ENCODE assay signal across 10 mouse cellular contexts in the genomic region with DNA sequence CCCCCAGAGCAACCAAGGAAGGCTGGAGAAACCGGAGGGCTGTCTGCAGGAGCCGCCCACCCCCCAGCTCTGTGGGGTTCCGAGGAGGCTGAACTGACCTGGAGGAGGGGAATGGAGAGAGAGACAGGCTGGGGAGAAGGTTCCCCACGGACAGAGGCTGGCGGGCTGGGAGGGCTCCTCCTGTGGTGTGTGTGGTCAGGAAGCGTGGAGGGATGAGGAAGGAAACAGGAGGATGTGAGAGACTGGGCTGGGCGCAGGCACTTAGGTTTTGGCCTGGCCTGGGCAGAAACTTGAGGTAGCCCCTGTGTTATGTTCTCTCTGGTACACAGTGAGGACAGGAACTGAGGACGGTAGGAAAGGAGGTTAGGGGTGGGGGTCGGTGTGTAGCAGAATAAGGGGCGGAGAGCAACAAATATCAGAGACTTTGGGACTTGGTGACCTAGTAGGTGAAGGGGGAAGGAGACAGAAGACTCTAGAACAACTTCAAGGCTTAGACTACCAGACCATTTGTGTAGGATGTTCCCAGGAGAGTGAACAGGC. TPM values are rescaled to one million over a fixed set of nuclear protein-coding genes. Genes with fewer than 3 reads are reported as not detected.
DNase-seq lines count a peak whose midpoint lies in the region; ATAC-seq and TF ChIP-seq lines count a peak whose summit lies in the region.
"Had no signal": no experiment of that assay in that cellular context is flagged by ENCODE, and none has a peak within 500 bp of the region (broad histone marks: within the 10 kb centered on the region; RNA-seq: fewer than 3 reads in every experiment).

No protein-coding gene starts in this region.

- WGBS in forebrain, embryonic 10.5 days, result 44% methylated on average over 10 of the region's 10 CpGs
- 49% methylated on average over 10 of the region's 10 CpGs for WGBS in forebrain, postnatal 0 days
- WGBS in lung, embryonic 15.5 days, result 42% methylated on average over 10 of the region's 10 CpGs
- WGBS in limb, embryonic 12.5 days, result 42% methylated on average over 10 of the region's 10 CpGs
- 53% methylated on average over 10 of the region's 10 CpGs for WGBS in stomach, embryonic 14.5 days

- no peak overlapping the region for H3K4me2 ChIP-seq in forebrain, postnatal 0 days (ENCODE audit: low read depth)
- H3K4me2 ChIP-seq in lung, embryonic 15.5 days, result no peak overlapping the region
- H3K4me2 ChIP-seq in limb, embryonic 12.5 days, result no peak overlapping the region
- H3K4me2 ChIP-seq in stomach, embryonic 14.5 days (replicated peaks; ENCODE audit: low read depth, low read length), result no peak overlapping the region

- no peak for TF ChIP-seq CTCF in forebrain, postnatal 0 days (IDR thresholded peaks at IDR 0.05; ENCODE audit: low read depth)

- no peak for DNase-seq in forebrain, embryonic 10.5 days (ENCODE audit: extremely low spot score, low spot score)
- no peak for DNase-seq in forebrain, postnatal 0 days
- no peak for DNase-seq in lung, postnatal 36 days
- DNase-seq in urinary bladder, postnatal 14 days (ENCODE audit: low spot score), result no peak
- no peak for DNase-seq in right cerebral cortex, adult 18-20 months
- DNase-seq: cerebellum, adult 18-20 months had no signal

- peaks cover 43% of the 10 kb centered on the region for H3K4me1 ChIP-seq in forebrain, embryonic 10.5 days
- 0 out of 2 replicates have a peak, but pooled peaks cover 5% of the 10 kb centered on the region for H3K4me1 ChIP-seq in forebrain, postnatal 0 days (ENCODE audit: insufficient read depth)
- H3K4me1 ChIP-seq in lung, embryonic 15.5 days, result peaks cover 28% of the 10 kb centered on the region
- peaks cover 27% of the 10 kb centered on the region for H3K4me1 ChIP-seq in limb, embryonic 12.5 days (replicated peaks)
- H3K4me1 ChIP-seq in stomach, embryonic 14.5 days (ENCODE audit: control insufficient read depth, insufficient read depth, low read length), result peaks cover 15% of the 10 kb centered on the region; the same call in 1 of the 2 replicates

- no peak for ATAC-seq in forebrain, postnatal 0 days
- ATAC-seq in lung, embryonic 15.5 days (ENCODE audit: borderline replicate concordance, extremely low read depth, low FRiP score, low TSS enrichment), result no peak
- no peak for ATAC-seq in limb, embryonic 12.5 days (ENCODE audit: insufficient number of reproducible peaks, insufficient read depth, low FRiP score, low TSS enrichment, low read depth)
- ATAC-seq in stomach, embryonic 14.5 days (ENCODE audit: insufficient number of reproducible peaks, insufficient read depth, low FRiP score, low read depth), result no peak

- peak overlapping the region; percentile 72 for H3K27ac ChIP-seq in forebrain, embryonic 10.5 days
- H3K27ac ChIP-seq in forebrain, postnatal 0 days (ENCODE audit: low read depth, low read length), result no peak overlapping the region
- peak overlapping the region; percentile 46 for H3K27ac ChIP-seq in lung, embryonic 15.5 days
- peak overlapping the region; percentile 9; the same call in 1 of the 2 replicates for H3K27ac ChIP-seq in limb, embryonic 12.5 days
- H3K27ac ChIP-seq in stomach, embryonic 14.5 days (ENCODE audit: low read length), result peak overlapping the region; percentile 39; the same call in 1 of the 2 replicates

- H3K36me3 ChIP-seq in forebrain, embryonic 10.5 days (replicated peaks), result no peaks in the 10 kb centered on the region
- H3K36me3 ChIP-seq in forebrain, postnatal 0 days (ENCODE audit: insufficient read depth), result 0 out of 2 replicates have a peak, but pooled peaks cover 4% of the 10 kb centered on the region
- H3K36me3 ChIP-seq in lung, embryonic 15.5 days, result no peaks in the 10 kb centered on the region
- H3K36me3 ChIP-seq in limb, embryonic 12.5 days, result no peaks in the 10 kb centered on the region
- H3K36me3 ChIP-seq in stomach, embryonic 14.5 days (ENCODE audit: control insufficient read depth, insufficient read depth, low read length), result no peaks in the 10 kb centered on the region

- peaks cover 43% of the 10 kb centered on the region for H3K27me3 ChIP-seq in forebrain, embryonic 10.5 days (ENCODE audit: poor library complexity, severe bottlenecking)
- no peaks in the 10 kb centered on the region for H3K27me3 ChIP-seq in forebrain, postnatal 0 days (ENCODE audit: insufficient read depth, low read length)
- no peaks in the 10 kb centered on the region for H3K27me3 ChIP-seq in lung, embryonic 15.5 days
- no peaks in the 10 kb centered on the region for H3K27me3 ChIP-seq in limb, embryonic 12.5 days
- no peaks in the 10 kb centered on the region for H3K27me3 ChIP-seq in stomach, embryonic 14.5 days (ENCODE audit: control insufficient read depth, insufficient read depth, low read length)

- no peak overlapping the region for H3K9ac ChIP-seq in forebrain, postnatal 0 days
- H3K9ac ChIP-seq in lung, embryonic 15.5 days, result no peak overlapping the region
- H3K9ac ChIP-seq in limb, embryonic 12.5 days (replicated peaks), result 0 out of 2 replicates have a peak overlapping the region, but pooled peaks have one; percentile 19
- H3K9ac ChIP-seq in stomach, embryonic 14.5 days (replicated peaks; ENCODE audit: low read depth, low read length), result no peak overlapping the region

- H3K4me3 ChIP-seq in forebrain, embryonic 10.5 days, result no peak overlapping the region
- no peak overlapping the region for H3K4me3 ChIP-seq in forebrain, postnatal 0 days (ENCODE audit: low read depth, low read length)
- H3K4me3 ChIP-seq in lung, embryonic 15.5 days, result no peak overlapping the region
- no peak overlapping the region for H3K4me3 ChIP-seq in limb, embryonic 12.5 days (replicated peaks)
- H3K4me3 ChIP-seq in stomach, embryonic 14.5 days (ENCODE audit: low read depth, low read length), result no peak overlapping the region
- H3K4me3 ChIP-seq: erythroblast, embryonic 14.5 days had no signal

- no peaks in the 10 kb centered on the region for H3K9me3 ChIP-seq in forebrain, embryonic 10.5 days
- no peaks in the 10 kb centered on the region for H3K9me3 ChIP-seq in forebrain, postnatal 0 days (ENCODE audit: low read length)
- H3K9me3 ChIP-seq in lung, embryonic 15.5 days, result no peaks in the 10 kb centered on the region
- no peaks in the 10 kb centered on the region for H3K9me3 ChIP-seq in limb, embryonic 12.5 days
- no peaks in the 10 kb centered on the region for H3K9me3 ChIP-seq in stomach, embryonic 14.5 days (ENCODE audit: control insufficient read depth, low read depth, low read length)

RNA-seq across cellular contexts. Expression of a gene that starts 2.5 kb away (rescaled TPM):
- 1.6 and 2.2 TPM in 2 replicates for polyA plus RNA-seq in forebrain, embryonic 10.5 days (2016; fragmentation: Nextera tagmentation; extraction: Ambion mirVana)
- 52.7 and 52.9 TPM in 2 replicates for total RNA-seq in forebrain, postnatal 0 days (2014; rRNA removed)
- 7.0 and 10.2 TPM in 2 replicates for polyA plus RNA-seq in forebrain, postnatal 0 days (2015; fragmentation: Nextera tagmentation; extraction: Ambion mirVana)
- 7.0 and 7.4 TPM in 2 replicates for polyA plus RNA-seq in lung, embryonic 15.5 days (2015; fragmentation: Nextera tagmentation; extraction: Ambion mirVana)
- 7.3 and 7.4 TPM in 2 replicates for polyA plus RNA-seq in limb, embryonic 12.5 days (2016; fragmentation: Nextera tagmentation; extraction: Ambion mirVana)
- 6.4 and 6.5 TPM in 2 replicates for polyA plus RNA-seq in stomach, embryonic 14.5 days (2014; fragmentation: Nextera tagmentation; extraction: Ambion mirVana)

RNA-seq across cellular contexts. Expression of a gene that starts 50.5 kb away (rescaled TPM):
- polyA plus RNA-seq in forebrain, embryonic 10.5 days (2016; fragmentation: Nextera tagmentation; extraction: Ambion mirVana), result 3.8 and 4.2 TPM in 2 replicates
- total RNA-seq in forebrain, postnatal 0 days (2014; rRNA removed), result 54.9 and 64.3 TPM in 2 replicates
- 5.3 and 6.4 TPM in 2 replicates for polyA plus RNA-seq in forebrain, postnatal 0 days (2015; fragmentation: Nextera tagmentation; extraction: Ambion mirVana)
- polyA plus RNA-seq in lung, embryonic 15.5 days (2015; fragmentation: Nextera tagmentation; extraction: Ambion mirVana), result 3.4 and 3.6 TPM in 2 replicates
- 5.1 and 5.5 TPM in 2 replicates for polyA plus RNA-seq in limb, embryonic 12.5 days (2016; fragmentation: Nextera tagmentation; extraction: Ambion mirVana)
- 2.8 and 3.0 TPM in 2 replicates for polyA plus RNA-seq in stomach, embryonic 14.5 days (2014; fragmentation: Nextera tagmentation; extraction: Ambion mirVana)
